Mouse (Mus musculus) hindbrain, embryonic 12.5 days (tissue): ENCODE data around the gene Trappc3. TPM values are rescaled to one million over a fixed set of nuclear protein-coding genes. Genes with fewer than 3 reads are reported as not detected.
A peak's percentile ranks its signal among the peaks of the same experiment; 100 is the strongest.
"Not testable (repeated sequence)": the region's sequence is repeated elsewhere in the genome, so short reads cannot be mapped to it uniquely, and the experiment has no call there.

Experiments
- ATAC-seq: fragments of 200-750 bp; cut with Nextera tagmentation; 2 replicates; pipeline ENCODE4 v1.8.0; 2017; ENCODE audit warnings: moderate TSS enrichment; ENCODE audit not compliant: low FRiP score
- H3K27ac ChIP-seq: fragments of 300-500 bp; sonication (generic); 2 replicates; pipeline ENCODE4 v1.5.1; 2016; ENCODE audit warnings: mild to moderate bottlenecking
- H3K27me3 ChIP-seq: fragments of 300-500 bp; sonication (generic); 2 replicates; pipeline ENCODE4 v1.6.1; 2016; ENCODE audit warnings: mild to moderate bottlenecking
- H3K36me3 ChIP-seq: fragments of 300-500 bp; sonication (generic); 2 replicates; pipeline ENCODE4 v1.6.1; 2016; ENCODE audit warnings: mild to moderate bottlenecking
- H3K4me1 ChIP-seq: fragments of 300-500 bp; sonication (generic); 2 replicates; pipeline ENCODE4 v1.6.1; 2016
- H3K4me2 ChIP-seq: fragments of 300-500 bp; sonication (generic); replicated peaks from 2 replicates; pipeline ENCODE4 v1.6.1; 2016; ENCODE audit warnings: mild to moderate bottlenecking
- H3K4me3 ChIP-seq: fragments of 300-500 bp; sonication (generic); 2 replicates; pipeline ENCODE4 v1.5.1; 2016; ENCODE audit warnings: mild to moderate bottlenecking
- H3K9ac ChIP-seq: fragments of 300-500 bp; sonication (generic); 2 replicates; pipeline ENCODE4 v1.6.1; 2016; ENCODE audit warnings: mild to moderate bottlenecking, moderate library complexity
- H3K9me3 ChIP-seq: fragments of 300-500 bp; sonication (generic); replicated peaks from 2 replicates; pipeline ENCODE4 v1.6.1; 2016; ENCODE audit warnings: mild to moderate bottlenecking
- WGBS: fragments of 180-500 bp; shearing (Covaris S2); methylation state at CpG from one replicate; pipeline ENCODE4 v1.1.7; 2016; 5-methylcytosine and 5-hydroxymethylcytosine counted together
- polyA plus RNA-seq: library from polyadenylated mRNA; unstranded; fragments of >200 nt; fragmentation: Nextera tagmentation; extraction: Ambion mirVana; gene quantifications from 2 replicates; pipeline ENCODE4 v1.2.1, GENCODE M21; 2016

Trappc3 gene
- 109 and 113 TPM in 2 replicates for polyA plus RNA-seq

DNA sequence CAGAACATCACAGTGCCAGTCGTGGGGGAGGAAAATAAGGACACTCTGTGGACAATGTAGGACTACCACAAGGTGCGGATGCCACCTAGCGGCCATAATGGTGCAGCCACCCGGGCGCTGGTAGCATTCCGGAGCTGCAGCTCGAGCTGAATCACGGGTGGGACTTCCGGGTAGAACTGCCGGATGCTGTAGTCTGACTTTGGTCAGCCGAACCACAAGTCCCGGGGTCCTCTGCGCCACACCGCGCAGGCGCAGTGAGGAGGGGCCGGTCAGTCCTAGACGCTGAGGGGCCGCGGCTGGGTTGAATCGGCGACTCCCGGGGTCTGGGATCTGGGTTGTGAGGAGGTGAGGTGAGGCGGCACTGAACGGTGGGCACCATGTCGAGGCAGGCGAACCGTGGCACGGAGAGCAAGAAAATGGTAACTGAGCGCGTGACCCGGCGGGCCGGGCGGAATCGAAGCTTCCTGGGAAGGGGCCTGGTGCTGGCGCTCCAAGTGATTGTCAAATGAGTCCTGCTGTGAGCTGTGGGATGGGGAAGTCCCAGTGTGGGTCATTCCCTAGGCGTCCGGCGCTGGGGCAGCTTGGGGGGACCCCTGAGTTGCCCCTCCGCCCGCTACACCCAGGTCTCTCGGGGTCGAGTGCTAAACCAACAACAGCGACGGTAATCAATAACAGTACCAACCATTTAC, at the start of gene Trappc3:
Gene Trappc3 (plus strand): TSS at position 207 of the 689 bp plus-strand sequence.
- Histone ChIP-seq H3K36me3 (no peaks in the 10 kb centered on the region), H3K27me3 (no peaks in the 10 kb centered on the region), H3K4me1 (peaks cover 52% of the 10 kb centered on the region), H3K4me2 (peak within 1 kb of the TSS; percentile 83), H3K9ac (peak within 1 kb of the TSS; percentile 76), H3K4me3 (peak within 1 kb of the TSS; percentile 66), H3K27ac (peak within 1 kb of the TSS; percentile 80), H3K9me3 (no peaks in the 10 kb centered on the region)
- ATAC-seq: peak; percentile 94
- under 1% methylated on average over 46 of the region's 46 CpGs for WGBS

DNA sequence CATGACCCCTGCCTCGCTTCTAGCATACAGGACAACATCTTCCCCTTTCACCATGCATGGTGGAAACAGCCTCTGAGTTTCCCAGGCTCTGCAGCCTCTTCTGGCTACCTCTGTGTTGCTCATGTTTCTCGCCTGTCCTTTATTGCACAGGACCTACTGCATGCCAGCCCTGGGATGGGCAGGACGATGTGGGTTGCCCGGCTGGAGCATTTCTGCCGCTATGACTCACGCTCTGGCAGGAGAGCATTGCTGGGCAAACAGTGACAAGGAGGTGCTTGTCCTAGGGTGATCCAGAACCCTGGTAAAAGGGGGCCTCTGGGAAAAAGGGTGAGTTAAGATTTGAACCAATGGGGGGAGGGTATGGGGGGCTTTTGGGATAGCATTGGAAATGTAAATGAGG, 44.4 kb upstream of the Trappc3 start:
- H3K9ac ChIP-seq: no peak overlapping the region
- no peaks in the 10 kb centered on the region for H3K9me3 ChIP-seq
- ATAC-seq: no peak
- no peaks in the 10 kb centered on the region for H3K36me3 ChIP-seq
- no peaks in the 10 kb centered on the region for H3K27me3 ChIP-seq
- H3K27ac ChIP-seq: no peak overlapping the region
- no peak overlapping the region for H3K4me2 ChIP-seq
- WGBS: 84% methylated on average over 6 of the region's 6 CpGs
- H3K4me1 ChIP-seq: no peaks in the 10 kb centered on the region
- H3K4me3 ChIP-seq: no peak overlapping the region

DNA sequence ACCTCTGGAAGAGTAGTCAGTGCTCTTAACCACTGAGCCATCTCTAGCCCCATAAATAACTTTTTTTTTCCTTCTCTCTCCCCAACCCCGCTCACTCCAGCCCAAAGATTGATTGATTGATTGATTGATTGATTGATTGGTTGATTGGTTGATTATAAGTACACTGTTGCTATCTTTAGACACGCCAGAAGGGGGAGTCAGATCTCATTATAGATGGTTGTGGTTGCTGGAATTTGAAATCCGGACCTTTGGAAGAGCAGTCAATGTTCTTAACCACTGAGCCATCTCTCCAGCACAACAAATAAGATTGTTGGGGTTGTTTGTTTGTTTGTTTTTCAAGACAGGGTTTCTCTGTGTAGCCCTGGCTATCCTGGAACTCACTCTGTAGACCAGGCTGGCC, 42.6 kb upstream of the Trappc3 start:
- H3K36me3 ChIP-seq, H3K9ac ChIP-seq, H3K4me1 ChIP-seq, H3K4me2 ChIP-seq, H3K9me3 ChIP-seq, ATAC-seq, H3K27me3 ChIP-seq, H3K4me3 ChIP-seq, H3K27ac ChIP-seq: not testable (repeated sequence)
- WGBS: 74% methylated on average over 3 of the region's 3 CpGs

DNA sequence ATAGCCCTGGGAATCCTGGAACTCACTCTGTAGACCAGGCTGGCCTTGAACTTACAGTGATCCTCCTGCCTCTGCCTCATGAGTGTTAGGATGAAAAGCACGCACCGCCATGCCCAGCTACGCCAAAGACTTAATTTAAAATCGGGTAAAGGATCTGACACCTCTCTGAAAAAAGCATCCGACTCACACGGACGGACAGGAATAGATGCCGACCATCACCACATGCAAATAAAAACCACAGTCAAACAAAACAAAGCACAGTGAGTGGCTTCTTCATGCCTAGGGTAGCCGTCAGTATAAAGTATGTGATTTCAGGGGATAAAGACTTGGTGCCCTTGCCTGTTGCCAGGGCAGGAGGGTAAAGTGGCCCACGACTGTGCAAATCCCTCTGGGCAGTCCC, 42.1 kb upstream of the Trappc3 start:
- no peaks in the 10 kb centered on the region for H3K27me3 ChIP-seq
- no peaks in the 10 kb centered on the region for H3K36me3 ChIP-seq
- H3K9ac ChIP-seq: no peak overlapping the region
- no peak for ATAC-seq
- 92% methylated on average over 10 of the region's 10 CpGs for WGBS
- H3K9me3 ChIP-seq: no peaks in the 10 kb centered on the region
- H3K4me2 ChIP-seq: no peak overlapping the region
- no peak overlapping the region for H3K27ac ChIP-seq
- H3K4me3 ChIP-seq: no peak overlapping the region
- H3K4me1 ChIP-seq: no peaks in the 10 kb centered on the region

DNA sequence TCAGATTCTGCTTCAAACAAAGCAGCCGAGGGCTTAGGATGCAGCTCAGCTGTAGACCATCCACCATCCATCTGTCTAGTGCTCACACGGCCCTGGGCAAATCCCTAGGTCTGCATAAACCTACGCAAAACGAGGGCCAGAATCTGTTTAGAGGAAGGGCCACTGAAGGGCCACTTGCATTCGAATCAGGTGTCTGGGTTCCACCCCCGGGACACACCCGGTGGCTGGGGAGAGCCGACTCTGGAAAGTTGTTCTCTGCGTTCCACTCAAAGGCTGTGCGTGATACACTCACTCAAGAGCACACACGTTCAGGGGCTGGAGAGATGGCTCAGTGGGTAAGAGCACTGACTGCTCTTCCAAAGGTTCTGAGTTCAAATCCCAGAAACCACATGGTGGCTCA, 39.5 kb upstream of the Trappc3 start:
- WGBS: 85% methylated on average over 11 of the region's 11 CpGs
- H3K4me2 ChIP-seq: no peak overlapping the region
- H3K4me1 ChIP-seq: peaks cover 4% of the 10 kb centered on the region; the same call in 1 of the 2 replicates
- ATAC-seq: no peak
- no peaks in the 10 kb centered on the region for H3K27me3 ChIP-seq
- H3K4me3 ChIP-seq: no peak overlapping the region
- H3K9ac ChIP-seq: no peak overlapping the region
- H3K27ac ChIP-seq: no peak overlapping the region
- no peaks in the 10 kb centered on the region for H3K36me3 ChIP-seq
- no peaks in the 10 kb centered on the region for H3K9me3 ChIP-seq

DNA sequence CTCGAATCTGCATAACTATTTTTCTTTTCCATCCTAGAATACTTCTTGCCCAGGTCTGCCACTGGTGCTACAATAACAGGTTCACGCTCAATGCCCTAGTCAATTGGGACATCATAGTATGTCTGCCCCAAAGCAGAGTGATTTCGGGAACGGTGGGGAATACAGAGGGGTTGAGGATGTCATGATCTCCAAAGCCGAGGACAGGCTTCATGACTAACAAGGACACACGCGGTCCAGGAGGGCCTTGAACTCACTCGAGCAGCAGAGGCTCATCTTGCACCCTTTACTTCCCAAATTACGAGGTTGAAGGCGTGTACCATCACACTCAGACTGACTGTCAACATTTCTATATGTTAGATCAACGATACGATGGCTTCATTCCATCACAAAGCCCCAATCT, 35.5 kb upstream of the Trappc3 start:
- H3K27ac ChIP-seq: no peak overlapping the region
- no peak overlapping the region for H3K4me3 ChIP-seq
- no peak overlapping the region for H3K4me2 ChIP-seq
- ATAC-seq: peak; percentile 16; the same call in 1 of the 2 replicates
- peaks cover 4% of the 10 kb centered on the region; the same call in 1 of the 2 replicates for H3K4me1 ChIP-seq
- 55% methylated on average over 12 of the region's 12 CpGs for WGBS
- H3K27me3 ChIP-seq: no peaks in the 10 kb centered on the region
- peaks cover 18% of the 10 kb centered on the region for H3K36me3 ChIP-seq
- no peak overlapping the region for H3K9ac ChIP-seq
- H3K9me3 ChIP-seq: no peaks in the 10 kb centered on the region

DNA sequence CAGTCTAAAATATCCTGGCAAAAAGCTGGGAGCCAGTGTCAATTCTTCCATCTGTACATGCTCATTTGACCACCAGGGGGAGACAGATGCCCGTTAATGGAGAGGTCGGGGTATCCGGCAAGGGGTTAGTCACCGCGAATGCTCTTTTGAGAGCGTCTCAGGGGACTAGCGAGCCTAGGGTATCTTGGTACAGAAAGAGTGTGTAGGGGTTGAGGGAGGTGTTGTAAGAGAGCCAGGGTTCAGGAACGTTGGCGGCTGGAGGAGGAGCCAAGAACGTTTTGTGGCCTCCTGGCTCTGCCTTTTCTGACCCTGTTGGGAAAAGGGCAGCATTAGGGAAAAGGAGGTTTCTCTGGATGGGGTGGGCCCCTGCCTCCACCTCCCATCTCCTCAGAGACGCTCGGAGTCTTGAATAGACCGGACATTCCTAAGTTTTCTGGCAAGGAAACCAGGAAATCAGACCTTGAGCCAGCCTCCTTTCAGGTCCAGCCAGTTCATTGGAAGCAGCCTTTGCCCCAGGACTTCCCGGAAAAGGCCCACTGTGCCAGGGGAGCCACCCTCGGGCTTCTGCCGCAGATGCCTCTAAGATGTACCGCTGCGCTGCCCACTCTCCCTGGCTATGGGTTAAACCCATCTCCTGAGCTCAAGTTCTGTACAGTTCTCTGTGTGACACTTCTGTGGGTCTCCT, 34.9 kb upstream of the Trappc3 start:
- Histone ChIP-seq H3K27me3 (no peaks in the 10 kb centered on the region), H3K4me3 (no peak overlapping the region), H3K9me3 (no peaks in the 10 kb centered on the region), H3K9ac (0 out of 2 replicates have a peak overlapping the region, but pooled peaks have one; percentile 33), H3K4me1 (peaks cover 4% of the 10 kb centered on the region; the same call in 1 of the 2 replicates), H3K27ac (no peak overlapping the region; the same call in 1 of the 2 replicates), H3K4me2 (peak overlapping the region; percentile 48), H3K36me3 (peaks cover 23% of the 10 kb centered on the region)
- peak; percentile 62 for ATAC-seq
- 10% methylated on average over 18 of the region's 18 CpGs for WGBS

DNA sequence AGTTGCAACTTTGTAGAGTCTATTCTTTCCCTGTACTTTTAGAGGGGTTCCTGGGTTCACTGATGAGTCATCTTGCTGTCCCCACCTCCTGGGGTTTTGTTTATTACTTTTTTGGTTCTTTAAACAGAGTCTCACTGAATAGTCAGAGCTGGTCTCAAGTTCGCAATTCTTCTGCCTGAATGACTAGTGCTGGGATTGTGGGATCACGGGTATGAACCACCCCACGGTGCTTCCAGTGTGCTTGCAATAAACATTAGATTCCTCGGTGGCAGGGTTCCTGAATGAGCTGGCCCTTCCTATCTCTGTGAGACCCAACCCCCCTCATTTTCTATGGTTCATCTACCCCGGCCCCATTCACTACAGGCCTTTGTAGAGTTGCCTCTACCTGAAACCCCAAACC, 34.0 kb upstream of the Trappc3 start:
- H3K9ac ChIP-seq: no peak overlapping the region
- no peak overlapping the region for H3K4me3 ChIP-seq
- H3K9me3 ChIP-seq: no peaks in the 10 kb centered on the region
- H3K27me3 ChIP-seq: no peaks in the 10 kb centered on the region
- H3K4me1 ChIP-seq: peaks cover 4% of the 10 kb centered on the region; the same call in 1 of the 2 replicates
- H3K36me3 ChIP-seq: peaks cover 33% of the 10 kb centered on the region
- no peak for ATAC-seq
- 26% methylated on average over 5 of the region's 5 CpGs for WGBS
- no peak overlapping the region for H3K27ac ChIP-seq
- no peak overlapping the region for H3K4me2 ChIP-seq

DNA sequence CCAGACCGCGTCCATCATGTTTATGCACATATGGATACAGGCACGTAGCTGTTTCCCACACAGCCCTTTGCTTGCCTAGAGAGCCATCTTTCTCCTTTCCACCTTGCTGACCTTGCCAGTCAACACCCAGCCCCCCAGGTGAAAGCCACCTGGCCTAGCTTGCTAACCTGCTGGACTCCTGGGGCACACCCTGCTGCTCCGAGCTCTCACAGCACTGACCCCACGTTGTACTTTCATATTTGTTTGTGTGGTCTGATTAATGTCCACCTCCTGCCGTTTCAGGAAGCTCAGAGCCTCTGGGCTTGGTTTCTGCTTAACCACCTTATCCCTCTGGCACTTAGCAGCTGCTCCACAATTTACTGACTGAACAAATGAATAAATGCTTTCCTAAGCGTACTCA, 32.2 kb upstream of the Trappc3 start:
- 66% methylated on average over 7 of the region's 7 CpGs for WGBS
- no peak overlapping the region for H3K27ac ChIP-seq
- H3K36me3 ChIP-seq: peaks cover 50% of the 10 kb centered on the region
- no peaks in the 10 kb centered on the region for H3K9me3 ChIP-seq
- H3K4me2 ChIP-seq: no peak overlapping the region
- H3K27me3 ChIP-seq: no peaks in the 10 kb centered on the region
- H3K9ac ChIP-seq: no peak overlapping the region
- no peak overlapping the region for H3K4me3 ChIP-seq
- no peak for ATAC-seq
- H3K4me1 ChIP-seq: peaks cover 4% of the 10 kb centered on the region; the same call in 1 of the 2 replicates

DNA sequence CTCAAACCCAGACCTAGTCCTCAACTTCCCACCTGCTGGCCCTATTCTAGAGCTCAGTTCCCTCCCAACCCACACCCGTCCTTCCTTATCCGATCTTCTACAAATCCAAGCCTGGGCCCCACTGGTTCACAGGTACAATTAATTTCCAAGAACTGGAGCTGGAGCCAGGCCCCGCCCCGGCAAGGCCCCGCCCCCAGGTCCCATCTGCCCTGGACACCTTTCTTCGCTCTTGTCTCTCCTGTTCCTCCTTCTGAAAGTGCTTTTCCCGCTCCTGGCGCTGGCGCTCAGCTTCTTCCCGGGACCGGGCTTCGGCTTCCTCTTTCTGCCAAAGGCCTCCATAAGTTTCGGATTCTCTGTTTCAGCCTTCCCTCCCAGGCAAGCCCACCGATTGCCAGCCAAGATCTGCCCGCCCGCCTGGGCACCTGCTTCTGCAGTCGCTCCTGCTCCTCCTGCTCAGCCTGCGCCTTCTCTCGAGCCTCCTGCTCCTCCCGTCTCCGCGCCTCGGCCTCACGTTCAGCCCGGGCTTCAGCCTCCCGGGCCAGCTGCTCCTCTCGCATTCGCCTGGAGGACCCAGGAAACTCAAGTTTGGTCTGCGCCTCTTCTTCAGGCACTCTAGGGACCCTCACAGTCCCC, 28.3 kb upstream of the Trappc3 start:
- peaks cover 89% of the 10 kb centered on the region for H3K36me3 ChIP-seq
- no peak overlapping the region for H3K27ac ChIP-seq
- H3K9me3 ChIP-seq: no peaks in the 10 kb centered on the region
- 91% methylated on average over 29 of the region's 29 CpGs for WGBS
- H3K9ac ChIP-seq: no peak overlapping the region
- no peak overlapping the region for H3K4me3 ChIP-seq
- H3K4me1 ChIP-seq: peaks cover 7% of the 10 kb centered on the region; the same call in 1 of the 2 replicates
- no peaks in the 10 kb centered on the region for H3K27me3 ChIP-seq
- H3K4me2 ChIP-seq: no peak overlapping the region
- no peak for ATAC-seq

DNA sequence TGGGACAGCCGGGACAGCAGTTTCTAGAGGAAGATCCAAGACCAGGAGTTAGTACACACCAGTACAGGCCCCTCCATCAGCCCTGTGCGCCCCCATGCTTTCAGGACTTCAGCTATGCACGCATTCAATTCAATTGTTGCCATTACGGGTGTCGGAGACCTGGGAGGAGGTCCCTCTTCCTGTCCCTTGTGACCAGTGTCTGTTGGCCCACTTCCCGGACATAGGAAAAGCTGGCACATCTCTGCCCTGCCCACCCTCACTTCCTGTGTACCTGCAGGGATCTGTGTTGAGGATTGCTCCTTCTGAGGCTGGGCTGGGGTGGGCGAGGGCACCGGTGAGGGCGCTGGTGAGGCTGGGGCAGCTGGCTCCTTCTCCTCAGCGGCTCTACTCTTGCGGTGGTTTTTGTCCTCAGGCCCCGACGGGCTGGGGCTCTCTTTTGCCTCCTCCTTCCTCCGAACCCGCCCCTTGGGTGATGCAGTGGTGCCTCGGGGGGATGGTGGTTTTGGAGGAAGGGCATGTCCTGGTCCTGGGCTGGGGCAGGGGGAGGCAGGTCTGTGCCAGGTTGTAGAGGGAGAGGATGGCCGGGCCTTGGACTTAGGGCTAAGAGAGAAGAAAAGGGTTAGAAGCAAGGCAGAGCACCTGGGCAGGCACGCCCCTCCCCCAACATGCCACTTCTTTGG, 27.5 kb upstream of the Trappc3 start:
- no peak for ATAC-seq
- Histone ChIP-seq H3K36me3 (peaks cover 96% of the 10 kb centered on the region), H3K4me3 (no peak overlapping the region), H3K4me2 (no peak overlapping the region), H3K9me3 (no peaks in the 10 kb centered on the region), H3K27me3 (no peaks in the 10 kb centered on the region), H3K27ac (no peak overlapping the region), H3K4me1 (peaks cover 7% of the 10 kb centered on the region; the same call in 1 of the 2 replicates), H3K9ac (no peak overlapping the region)
- 86% methylated on average over 18 of the region's 18 CpGs for WGBS

DNA sequence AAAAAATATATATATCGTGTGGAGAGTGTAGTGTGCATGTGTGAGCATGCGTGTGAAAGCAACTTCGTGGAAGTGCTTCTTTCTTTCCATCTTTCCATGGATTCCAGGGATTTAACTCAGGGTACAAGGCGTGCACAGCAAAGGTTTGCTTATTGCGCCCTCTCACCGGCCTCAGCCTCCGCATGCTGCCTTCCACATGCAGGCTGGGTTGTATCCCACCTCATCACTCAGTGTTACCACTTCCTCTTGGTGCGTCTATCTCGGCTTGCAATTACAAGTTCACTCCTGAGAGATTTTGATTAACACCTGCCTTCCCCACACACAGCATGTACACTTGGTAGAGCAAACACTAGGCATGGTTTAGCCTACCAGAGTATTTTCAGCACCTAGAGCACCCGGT, 26.9 kb upstream of the Trappc3 start:
- Histone ChIP-seq H3K27ac (no peak overlapping the region), H3K27me3 (no peaks in the 10 kb centered on the region), H3K4me1 (peaks cover 7% of the 10 kb centered on the region; the same call in 1 of the 2 replicates), H3K36me3 (peaks cover 99% of the 10 kb centered on the region), H3K9me3 (no peaks in the 10 kb centered on the region), H3K4me2 (no peak overlapping the region), H3K4me3 (no peak overlapping the region), H3K9ac (no peak overlapping the region)
- no peak for ATAC-seq
- WGBS: 92% methylated on average over 10 of the region's 10 CpGs
